Mouse (Mus musculus): ENCODE data around the gene Scml4.

DNA sequence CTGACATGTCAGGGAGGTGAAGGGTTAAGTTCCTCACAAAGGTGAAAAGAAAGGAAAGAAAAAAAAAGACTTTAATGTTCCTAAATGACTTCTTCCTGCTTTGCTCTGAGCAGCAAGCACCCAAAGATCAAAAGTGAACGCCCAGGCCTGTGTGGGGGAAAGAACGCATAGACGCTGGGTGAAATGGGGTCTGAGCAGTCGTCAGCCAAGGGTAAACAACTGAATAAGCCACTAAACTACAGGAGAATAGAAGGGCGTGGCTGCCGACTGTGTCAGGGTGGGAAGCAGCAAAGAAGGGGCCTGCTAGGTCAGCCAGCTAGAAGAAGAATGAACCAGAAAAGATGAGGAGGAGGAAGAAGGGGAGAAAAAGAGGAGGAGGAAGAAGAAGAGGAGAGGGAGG is 26.9 kb downstream of the Scml4 start:
- TF ChIP-seq POLR2A (IDR thresholded peaks at IDR 0.05; ENCODE audit: control insufficient read depth in 1 of 2, insufficient read depth in 1 of 2, low read depth in 1 of 2, low read length in 2 of 2, poor library complexity in 1 of 2) (no peak), KAT2A (conservative IDR thresholded peaks at IDR 0.05; ENCODE audit: low read depth, low read length) (no peak), CTCF (IDR thresholded peaks at IDR 0.05 in 2 of 3, conservative IDR thresholded peaks at IDR 0.05 in 1 of 3; ENCODE audit: control insufficient read depth in 1 of 3, insufficient read depth in 1 of 3, low read depth in 2 of 3, low read length in 3 of 3, poor library complexity in 1 of 3, severe bottlenecking in 1 of 3) (no peak), NRF1 (IDR thresholded peaks at IDR 0.05; ENCODE audit: insufficient read depth, low read depth, low read length, poor library complexity, severe bottlenecking) (no peak), GATA1 (IDR thresholded peaks at IDR 0.05; ENCODE audit: low read depth, low read length) (no peak), ZNF384 (IDR thresholded peaks at IDR 0.05; ENCODE audit: low read depth, low read length) (no peak), ZKSCAN1 (IDR thresholded peaks at IDR 0.05; ENCODE audit: low read depth, low read length) (no peak), EP300 (IDR thresholded peaks at IDR 0.05; ENCODE audit: low read depth in 1 of 2, low read length in 2 of 2) (no peak), MAX (IDR thresholded peaks at IDR 0.05; ENCODE audit: low read length) (no peak)

Data from MEL (cell line).